Mouse (Mus musculus) neural tube, embryonic 13.5 days (tissue): ENCODE results near the gene 1600014C23Rik. TPM values are rescaled to one million over a fixed set of nuclear protein-coding genes. Genes with fewer than 3 reads are reported as not detected.

Experiments used
- ATAC-seq: fragments of 200-750 bp; cut with Nextera tagmentation; 2 replicates; pipeline ENCODE4 v1.8.0; 2017; ENCODE audit warnings: low read depth, mild to moderate bottlenecking, moderate TSS enrichment, moderate library complexity
- H3K27ac ChIP-seq: fragments of 300-500 bp; sonication (generic); replicated peaks from 2 replicates; pipeline ENCODE4 v1.5.1; 2015; ENCODE audit warnings: moderate library complexity, mild to moderate bottlenecking, inconsistent platforms
- H3K27me3 ChIP-seq: fragments of 300-500 bp; sonication (generic); 2 replicates; pipeline ENCODE4 v1.6.1; 2015; ENCODE audit warnings: mild to moderate bottlenecking, inconsistent platforms
- H3K36me3 ChIP-seq: fragments of 300-500 bp; sonication (generic); 2 replicates; pipeline ENCODE4 v1.6.1; 2015; ENCODE audit warnings: mild to moderate bottlenecking, inconsistent platforms
- H3K4me1 ChIP-seq: fragments of 300-500 bp; sonication (generic); replicated peaks from 2 replicates; pipeline ENCODE4 v1.6.1; 2015; ENCODE audit warnings: inconsistent platforms
- H3K4me2 ChIP-seq: fragments of 300-500 bp; sonication (generic); 2 replicates; pipeline ENCODE4 v1.6.1; 2015; ENCODE audit warnings: inconsistent platforms, mild to moderate bottlenecking, moderate library complexity
- H3K4me3 ChIP-seq: fragments of 300-500 bp; sonication (generic); 2 replicates; pipeline ENCODE4 v1.5.1; 2015; ENCODE audit warnings: mild to moderate bottlenecking, inconsistent platforms
- H3K9ac ChIP-seq: fragments of 300-500 bp; sonication (generic); 2 replicates; pipeline ENCODE4 v1.6.1; 2015; ENCODE audit warnings: moderate library complexity, mild to moderate bottlenecking, inconsistent platforms
- H3K9me3 ChIP-seq: fragments of 300-500 bp; sonication (generic); 2 replicates; pipeline ENCODE4 v1.6.1; 2016; ENCODE audit warnings: inconsistent platforms
- WGBS: fragments of 180-500 bp; shearing (Covaris S2); methylation state at CpG from one replicate; pipeline ENCODE4 v1.1.7; 2015; 5-methylcytosine and 5-hydroxymethylcytosine counted together
- polyA plus RNA-seq: library from polyadenylated mRNA; unstranded; fragments of >200 nt; fragmentation: Nextera tagmentation; extraction: Ambion mirVana; gene quantifications from 2 replicates; pipeline ENCODE4 v1.2.1, GENCODE M21; 2015

The 1600014C23Rik gene
- polyA plus RNA-seq, 1 experiment from 2014 or later: not detected

GRCm38 (mm10) chr17:45733038-45733734 is 458 bp downstream of the 1600014C23Rik start:
- Histone ChIP-seq H3K9ac (peak overlapping the region; percentile 67), H3K36me3 (no peaks in the 10 kb centered on the region), H3K27ac (no peak overlapping the region; the same call in 1 of the 2 replicates), H3K27me3 (peaks cover 22% of the 10 kb centered on the region), H3K4me3 (peak overlapping the region; percentile 34), H3K4me2 (peak overlapping the region; percentile 81), H3K4me1 (peaks cover 42% of the 10 kb centered on the region), H3K9me3 (no peaks in the 10 kb centered on the region)
- no peak for ATAC-seq
- WGBS: 54% methylated on average over 19 of the region's 19 CpGs

- no peak overlapping the region for H3K9ac ChIP-seq
- ATAC-seq: peak; percentile 3; the same call in 1 of the 2 replicates
These were observed 2.3 kb downstream of the 1600014C23Rik start for GRCm38 (mm10) chr17:45731172-45731864.

GRCm38 (mm10) chr17:45730696-45731095 is 2.9 kb downstream of the 1600014C23Rik start:
- H3K4me1 ChIP-seq: peaks cover 28% of the 10 kb centered on the region
- H3K36me3 ChIP-seq: no peaks in the 10 kb centered on the region
- H3K9me3 ChIP-seq: no peaks in the 10 kb centered on the region
- no peak overlapping the region for H3K9ac ChIP-seq
- WGBS: 91% methylated on average over 4 of the region's 4 CpGs
- H3K4me2 ChIP-seq: no peak overlapping the region
- H3K27ac ChIP-seq: no peak overlapping the region
- ATAC-seq: no peak
- H3K4me3 ChIP-seq: no peak overlapping the region
- H3K27me3 ChIP-seq: peaks cover 22% of the 10 kb centered on the region

More at GRCm38 (mm10) chr17:45731172-45731864, 2.3 kb downstream of the 1600014C23Rik start:
- Histone ChIP-seq H3K27me3 (peaks cover 22% of the 10 kb centered on the region), H3K4me1 (peaks cover 34% of the 10 kb centered on the region), H3K36me3 (no peaks in the 10 kb centered on the region), H3K4me3 (no peak overlapping the region), H3K4me2 (no peak overlapping the region), H3K27ac (no peak overlapping the region), H3K9me3 (no peaks in the 10 kb centered on the region)
- 29% methylated on average over 9 of the region's 9 CpGs for WGBS

GRCm38 (mm10) chr17:45729387-45729786 is 4.3 kb downstream of the 1600014C23Rik start:
- Histone ChIP-seq H3K9ac (no peak overlapping the region), H3K27ac (no peak overlapping the region), H3K4me3 (no peak overlapping the region), H3K27me3 (peaks cover 22% of the 10 kb centered on the region), H3K9me3 (no peaks in the 10 kb centered on the region), H3K4me2 (no peak overlapping the region), H3K36me3 (no peaks in the 10 kb centered on the region), H3K4me1 (peaks cover 15% of the 10 kb centered on the region)
- no peak for ATAC-seq
- WGBS: 73% methylated on average over 10 of the region's 10 CpGs

GRCm38 (mm10) chr17:45727983-45728723 is 5.5 kb downstream of the 1600014C23Rik start:
- H3K9ac ChIP-seq: no peak overlapping the region
- peaks cover 17% of the 10 kb centered on the region for H3K27me3 ChIP-seq
- peaks cover 9% of the 10 kb centered on the region for H3K4me1 ChIP-seq
- no peak overlapping the region for H3K4me2 ChIP-seq
- no peaks in the 10 kb centered on the region for H3K9me3 ChIP-seq
- 60% methylated on average over 8 of the region's 8 CpGs for WGBS
- ATAC-seq: no peak
- H3K27ac ChIP-seq: no peak overlapping the region
- no peak overlapping the region for H3K4me3 ChIP-seq
- no peaks in the 10 kb centered on the region for H3K36me3 ChIP-seq

GRCm38 (mm10) chr17:45727481-45727880 is 6.2 kb downstream of the 1600014C23Rik start:
- Histone ChIP-seq H3K9ac (no peak overlapping the region), H3K4me2 (no peak overlapping the region), H3K27me3 (peaks cover 10% of the 10 kb centered on the region), H3K4me1 (peaks cover 14% of the 10 kb centered on the region), H3K36me3 (no peaks in the 10 kb centered on the region), H3K27ac (no peak overlapping the region), H3K4me3 (no peak overlapping the region), H3K9me3 (no peaks in the 10 kb centered on the region)
- no peak for ATAC-seq
- WGBS: 88% methylated on average over 2 of the region's 2 CpGs

GRCm38 (mm10) chr17:45726249-45726648 is 7.4 kb downstream of the 1600014C23Rik start:
- no peak overlapping the region for H3K9ac ChIP-seq
- H3K4me2 ChIP-seq: no peak overlapping the region
- no peak for ATAC-seq
- no peaks in the 10 kb centered on the region for H3K9me3 ChIP-seq
- no peaks in the 10 kb centered on the region for H3K36me3 ChIP-seq
- WGBS: 58% methylated on average over 7 of the region's 7 CpGs
- no peak overlapping the region for H3K4me3 ChIP-seq
- H3K4me1 ChIP-seq: peaks cover 17% of the 10 kb centered on the region
- H3K27ac ChIP-seq: no peak overlapping the region
- no peaks in the 10 kb centered on the region for H3K27me3 ChIP-seq

GRCm38 (mm10) chr17:45724574-45724921 is 9.1 kb downstream of the 1600014C23Rik start:
- peak; percentile 24 for ATAC-seq
- 85% methylated on average over 10 of the region's 10 CpGs for WGBS
- no peak overlapping the region for H3K27ac ChIP-seq
- H3K4me2 ChIP-seq: no peak overlapping the region
- H3K27me3 ChIP-seq: no peaks in the 10 kb centered on the region
- peaks cover 17% of the 10 kb centered on the region for H3K4me1 ChIP-seq
- no peak overlapping the region for H3K9ac ChIP-seq
- H3K4me3 ChIP-seq: no peak overlapping the region; the same call in 1 of the 2 replicates
- H3K9me3 ChIP-seq: no peaks in the 10 kb centered on the region
- no peaks in the 10 kb centered on the region for H3K36me3 ChIP-seq

GRCm38 (mm10) chr17:45723732-45724573 is 9.7 kb downstream of the 1600014C23Rik start:
- WGBS: 5% methylated on average over 25 of the region's 25 CpGs
- Histone ChIP-seq H3K27me3 (no peaks in the 10 kb centered on the region), H3K4me3 (peak overlapping the region; percentile 50), H3K4me2 (peak overlapping the region; percentile 62), H3K4me1 (peaks cover 17% of the 10 kb centered on the region), H3K36me3 (no peaks in the 10 kb centered on the region), H3K9me3 (no peaks in the 10 kb centered on the region), H3K9ac (peak overlapping the region; percentile 86), H3K27ac (peak overlapping the region; percentile 92)
- peak; percentile 78 for ATAC-seq

GRCm38 (mm10) chr17:45718323-45718722 is 15.3 kb downstream of the 1600014C23Rik start:
- H3K4me3 ChIP-seq: no peak overlapping the region
- H3K9ac ChIP-seq: no peak overlapping the region
- no peak overlapping the region for H3K27ac ChIP-seq
- H3K9me3 ChIP-seq: no peaks in the 10 kb centered on the region
- peaks cover 12% of the 10 kb centered on the region for H3K4me1 ChIP-seq
- no peak overlapping the region for H3K4me2 ChIP-seq
- H3K36me3 ChIP-seq: no peaks in the 10 kb centered on the region
- no peaks in the 10 kb centered on the region for H3K27me3 ChIP-seq
- 9% methylated on average over 10 of the region's 10 CpGs for WGBS
- ATAC-seq: peak; percentile 51; the same call in 1 of the 2 replicates

GRCm38 (mm10) chr17:45711525-45711924 is 22.1 kb downstream of the 1600014C23Rik start:
- no peaks in the 10 kb centered on the region for H3K36me3 ChIP-seq
- ATAC-seq: no peak
- WGBS: 65% methylated on average over 3 of the region's 3 CpGs
- H3K4me1 ChIP-seq: no peaks in the 10 kb centered on the region
- H3K9ac ChIP-seq: no peak overlapping the region
- no peak overlapping the region for H3K4me2 ChIP-seq
- no peak overlapping the region for H3K4me3 ChIP-seq
- H3K9me3 ChIP-seq: no peaks in the 10 kb centered on the region
- H3K27me3 ChIP-seq: no peaks in the 10 kb centered on the region
- H3K27ac ChIP-seq: no peak overlapping the region
